Mouse (Mus musculus): ENCODE measurements around the gene Grm8. TPM values are rescaled to one million over a fixed set of nuclear protein-coding genes. Genes with fewer than 3 reads are reported as not detected.

Grm8 gene
- total and polyA plus RNA-seq, 3 experiments, result 0.42 to 0.52 TPM; not detected in 1

DNA sequence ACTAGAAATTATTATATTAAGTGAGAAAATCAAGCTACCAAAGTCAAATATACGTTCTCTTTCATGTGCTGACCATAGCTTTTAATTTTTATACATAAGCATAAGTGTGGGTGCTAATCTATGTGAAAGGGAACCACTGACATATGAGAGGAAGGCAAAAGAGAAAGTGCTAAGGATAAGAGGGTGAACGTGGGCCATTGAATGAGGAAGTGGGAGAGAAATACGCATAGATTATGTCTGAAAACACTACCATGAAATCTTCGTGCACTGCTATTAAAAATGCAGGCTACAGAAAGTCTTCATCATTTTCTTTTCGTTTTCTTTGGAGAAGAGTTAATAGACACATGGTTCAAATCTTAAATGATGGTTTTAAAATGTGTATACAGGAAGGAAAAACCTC, 25.4 kb upstream of the Grm8 start (continued):
- TF ChIP-seq NELFE (IDR thresholded peaks at IDR 0.05; ENCODE audit: low read depth, low read length), result no peak; the same call in 1 of the 2 replicates
- TF ChIP-seq POLR2AphosphoS5 (IDR thresholded peaks at IDR 0.05; ENCODE audit: borderline replicate concordance, low read depth, low read length), result no peak
- TF ChIP-seq POLR2AphosphoS2 (IDR thresholded peaks at IDR 0.05; ENCODE audit: low read length), result no peak
- TF ChIP-seq HCFC1 (IDR thresholded peaks at IDR 0.05; ENCODE audit: low read depth, low read length), result no peak
- no peak for TF ChIP-seq CTCF (IDR thresholded peaks at IDR 0.05 in 2 of 3, conservative IDR thresholded peaks at IDR 0.05 in 1 of 3; ENCODE audit: control insufficient read depth in 1 of 3, insufficient read depth in 1 of 3, low read depth in 2 of 3, low read length in 3 of 3, poor library complexity in 1 of 3, severe bottlenecking in 1 of 3)
- 0 out of 2 replicates have a peak, but pooled peaks have one; percentile 26 for TF ChIP-seq TCF12 (IDR thresholded peaks at IDR 0.05; ENCODE audit: low read depth, low read length)
- peak; percentile 5; the same call in 1 of the 2 replicates for TF ChIP-seq SMC3 (IDR thresholded peaks at IDR 0.05; ENCODE audit: low read depth, low read length)
- TF ChIP-seq ZMIZ1 (IDR thresholded peaks at IDR 0.05; ENCODE audit: low read depth, low read length), result no peak

DNA sequence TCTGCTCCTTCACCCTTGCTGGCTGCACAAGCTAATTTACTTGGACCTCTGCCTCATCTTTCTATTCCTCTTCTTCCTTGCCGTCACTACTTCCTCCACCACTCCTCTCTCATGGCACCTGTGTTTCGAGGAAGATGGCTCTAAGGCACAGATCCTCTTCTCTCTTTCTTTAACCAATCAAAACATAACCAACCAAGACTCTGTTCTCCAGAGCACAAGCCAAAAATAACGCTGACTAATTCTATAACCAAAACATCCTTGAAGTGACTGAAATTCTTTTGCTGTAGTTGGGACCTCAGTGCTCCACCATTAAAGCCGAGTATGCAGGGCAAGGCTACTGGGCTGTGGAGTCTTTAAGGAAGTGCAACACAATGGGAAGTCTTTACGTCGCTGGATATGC, 11.5 kb upstream of the Grm8 start:
- H3K9me3 ChIP-seq (replicated peaks; ENCODE audit: insufficient read depth, low read length), result no peaks in the 10 kb centered on the region
- TF ChIP-seq USF2 (IDR thresholded peaks at IDR 0.05; ENCODE audit: borderline replicate concordance in 1 of 2, insufficient read depth in 1 of 2, low read depth in 1 of 2, low read length in 2 of 2) (no peak), ELF1 (IDR thresholded peaks at IDR 0.05; ENCODE audit: low read depth, low read length) (no peak)
- H3K79me2 ChIP-seq (ENCODE audit: control insufficient read depth, insufficient read depth, low read length, poor library complexity), result no peaks in the 10 kb centered on the region
- H3K27ac ChIP-seq (ENCODE audit: control insufficient read depth, low read depth, low read length), result no peak overlapping the region
- H3K4me1 ChIP-seq (ENCODE audit: control insufficient read depth in 1 of 2, insufficient read depth in 2 of 2, low read length in 2 of 2), result no peaks in the 10 kb centered on the region
- H3K36me3 ChIP-seq (ENCODE audit: control insufficient read depth in 1 of 2, insufficient read depth in 2 of 2, low read length in 2 of 2), result no peaks in the 10 kb centered on the region
- H3K9ac ChIP-seq (ENCODE audit: control insufficient read depth, low read depth, low read length, poor library complexity, severe bottlenecking), result no peak overlapping the region
- no peak overlapping the region for H3K4me3 ChIP-seq (ENCODE audit: control insufficient read depth in 1 of 2, insufficient read depth in 1 of 2, low read depth in 2 of 2, low read length in 2 of 2)
- no peaks in the 10 kb centered on the region for H3K27me3 ChIP-seq (ENCODE audit: control insufficient read depth in 1 of 2, insufficient read depth in 2 of 2, low read length in 2 of 2)
- no peak for DNase-seq (ENCODE audit: low read depth, low spot score)

DNA sequence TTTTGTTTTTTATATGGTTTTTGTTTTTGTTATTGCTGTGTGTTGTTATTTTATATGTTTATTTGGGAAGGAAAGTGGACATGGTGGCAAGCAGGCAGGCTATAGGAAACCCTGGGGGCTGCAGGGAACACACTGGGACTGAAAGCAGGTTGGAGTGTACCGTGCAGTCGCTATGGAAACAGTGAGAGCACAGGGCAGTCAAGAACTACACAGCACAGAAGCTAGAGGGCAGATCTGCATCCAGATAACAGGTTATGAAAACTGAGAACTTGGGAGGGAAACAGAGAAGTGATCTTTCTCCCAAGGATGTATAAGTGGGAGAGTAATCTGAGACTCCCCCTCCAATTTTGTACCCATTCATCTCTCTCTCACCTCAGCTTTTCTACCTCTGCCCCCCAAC, 7.4 kb upstream of the Grm8 start:
- DNase-seq (ENCODE audit: low read depth, low spot score), result no peak
- no peaks in the 10 kb centered on the region for H3K79me2 ChIP-seq (ENCODE audit: control insufficient read depth, insufficient read depth, low read length, poor library complexity)
- TF ChIP-seq POLR2AphosphoS2 (IDR thresholded peaks at IDR 0.05; ENCODE audit: low read length), result no peak
- TF ChIP-seq KAT2A (conservative IDR thresholded peaks at IDR 0.05; ENCODE audit: low read depth, low read length), result no peak
- TF ChIP-seq SMC3 (IDR thresholded peaks at IDR 0.05; ENCODE audit: low read depth, low read length), result no peak
- no peak for TF ChIP-seq ZC3H11A (IDR thresholded peaks at IDR 0.05; ENCODE audit: low read depth, low read length)
- no peak for TF ChIP-seq ZMIZ1 (IDR thresholded peaks at IDR 0.05; ENCODE audit: low read depth, low read length)
- no peak for TF ChIP-seq EP300 (IDR thresholded peaks at IDR 0.05; ENCODE audit: low read depth in 1 of 2, low read length in 2 of 2)
- no peak for TF ChIP-seq MXI1 (IDR thresholded peaks at IDR 0.05; ENCODE audit: low read depth, low read length)
- no peak for TF ChIP-seq RCOR1 (IDR thresholded peaks at IDR 0.05; ENCODE audit: low read depth, low read length)
- no peak for TF ChIP-seq ZNF384 (IDR thresholded peaks at IDR 0.05; ENCODE audit: low read depth, low read length)
- TF ChIP-seq USF1 (IDR thresholded peaks at IDR 0.05; ENCODE audit: low read depth, low read length), result no peak
- TF ChIP-seq NRF1 (IDR thresholded peaks at IDR 0.05; ENCODE audit: insufficient read depth, low read depth, low read length, poor library complexity, severe bottlenecking), result no peak
- TF ChIP-seq POLR2A (IDR thresholded peaks at IDR 0.05; ENCODE audit: control insufficient read depth in 1 of 2, insufficient read depth in 1 of 2, low read depth in 1 of 2, low read length in 2 of 2, poor library complexity in 1 of 2), result no peak
- no peak for TF ChIP-seq TBP (IDR thresholded peaks at IDR 0.05; ENCODE audit: low read depth, low read length)
- no peak for TF ChIP-seq MEF2A (IDR thresholded peaks at IDR 0.05; ENCODE audit: extremely low read depth, insufficient replicate concordance, low read depth, low read length, poor library complexity, severe bottlenecking)
- no peak for TF ChIP-seq BHLHE40 (IDR thresholded peaks at IDR 0.05; ENCODE audit: borderline replicate concordance, low read depth, low read length)
- no peak for TF ChIP-seq MAZ (IDR thresholded peaks at IDR 0.05; ENCODE audit: low read depth, low read length)
- no peak for TF ChIP-seq GABPA (IDR thresholded peaks at IDR 0.05; ENCODE audit: low read depth, low read length)
- TF ChIP-seq NELFE (IDR thresholded peaks at IDR 0.05; ENCODE audit: low read depth, low read length), result no peak
- TF ChIP-seq ETS1 (IDR thresholded peaks at IDR 0.05; ENCODE audit: low read depth, low read length), result no peak

More for the DNA sequence above, 7.4 kb upstream of the Grm8 start:
- H3K27ac ChIP-seq (ENCODE audit: control insufficient read depth, low read depth, low read length), result no peak overlapping the region
- no peaks in the 10 kb centered on the region for H3K9me3 ChIP-seq (replicated peaks; ENCODE audit: insufficient read depth, low read length)
- no peak overlapping the region for H3K4me3 ChIP-seq (ENCODE audit: control insufficient read depth in 1 of 2, insufficient read depth in 1 of 2, low read depth in 2 of 2, low read length in 2 of 2)
- no peaks in the 10 kb centered on the region for H3K4me1 ChIP-seq (ENCODE audit: control insufficient read depth in 1 of 2, insufficient read depth in 2 of 2, low read length in 2 of 2)
- no peak overlapping the region for H3K9ac ChIP-seq (ENCODE audit: control insufficient read depth, low read depth, low read length, poor library complexity, severe bottlenecking)
- H3K36me3 ChIP-seq (ENCODE audit: control insufficient read depth in 1 of 2, insufficient read depth in 2 of 2, low read length in 2 of 2), result no peaks in the 10 kb centered on the region
- H3K27me3 ChIP-seq (ENCODE audit: control insufficient read depth in 1 of 2, insufficient read depth in 2 of 2, low read length in 2 of 2), result no peaks in the 10 kb centered on the region; a peak in 1 of 4 replicates

Data from MEL (cell line).